Mouse (Mus musculus): Measurements from ENCODE around the gene BC107364. TPM values are rescaled to one million over a fixed set of nuclear protein-coding genes. Genes with fewer than 3 reads are reported as not detected.
"Not testable (repeated sequence)": the region's sequence is repeated elsewhere in the genome, so short reads cannot be mapped to it uniquely, and the experiment has no call there.

The BC107364 gene
- not detected in 2 replicates for polyA plus RNA-seq (2012; rRNA removed)

DNA sequence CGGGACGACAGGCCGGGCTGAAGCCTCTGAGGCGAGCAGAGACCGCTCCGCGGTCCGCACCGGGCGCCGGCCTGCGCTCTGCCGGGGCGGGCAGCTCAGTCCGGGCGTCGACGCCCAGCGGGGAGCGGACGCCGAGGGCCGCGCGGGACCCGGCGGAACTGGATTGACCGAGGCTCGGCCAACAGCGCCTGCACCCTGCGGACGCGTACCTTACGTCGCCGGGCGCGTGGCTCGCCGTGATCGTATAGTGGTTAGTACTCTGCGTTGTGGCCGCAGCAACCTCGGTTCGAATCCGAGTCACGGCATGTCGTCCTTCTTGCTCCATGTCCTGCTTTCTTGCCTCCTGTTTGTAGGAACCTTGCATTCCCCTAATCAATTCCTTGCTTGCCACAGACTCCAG, at the start of gene BC107364:
Gene BC107364 (minus strand): TSS at position 45 of the 400 bp plus-strand sequence.
- DNase-seq (ENCODE audit: low read depth), result not testable (repeated sequence)

DNA sequence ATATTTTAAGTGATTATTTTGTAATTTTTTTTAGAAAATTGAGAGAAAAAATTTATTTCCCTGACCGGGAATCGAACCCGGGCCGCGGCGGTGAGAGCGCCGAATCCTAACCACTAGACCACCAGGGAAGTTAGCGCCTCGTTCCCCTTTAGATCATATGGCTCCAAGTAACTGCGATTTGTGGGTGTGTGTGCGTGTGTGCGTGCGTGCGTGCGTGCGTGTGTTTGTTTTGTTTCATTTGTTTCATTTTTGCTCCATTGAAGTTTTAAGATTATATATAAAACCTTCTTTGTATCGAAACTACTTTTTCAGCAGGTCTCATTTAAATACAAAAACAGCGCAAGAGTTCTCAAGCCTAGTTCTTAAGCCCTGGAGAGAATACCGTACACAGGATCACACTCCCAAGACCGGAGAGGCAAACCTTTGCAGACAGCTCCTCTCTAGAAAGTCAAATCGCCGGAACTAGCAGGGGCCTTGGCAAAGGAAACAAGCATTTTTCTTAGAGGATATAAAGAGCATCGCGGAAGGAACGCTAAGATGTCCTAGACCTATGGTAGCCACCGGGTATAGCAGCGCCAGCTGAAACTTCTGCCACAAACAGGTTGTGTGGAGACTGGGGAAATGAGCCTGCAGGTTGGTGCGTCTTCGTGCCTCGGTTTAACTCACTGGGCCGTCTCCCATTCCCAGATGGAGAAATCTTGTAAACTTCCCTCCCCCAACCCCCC, 49.4 kb upstream of the BC107364 start:
- no peak for DNase-seq (ENCODE audit: low read depth)

DNA sequence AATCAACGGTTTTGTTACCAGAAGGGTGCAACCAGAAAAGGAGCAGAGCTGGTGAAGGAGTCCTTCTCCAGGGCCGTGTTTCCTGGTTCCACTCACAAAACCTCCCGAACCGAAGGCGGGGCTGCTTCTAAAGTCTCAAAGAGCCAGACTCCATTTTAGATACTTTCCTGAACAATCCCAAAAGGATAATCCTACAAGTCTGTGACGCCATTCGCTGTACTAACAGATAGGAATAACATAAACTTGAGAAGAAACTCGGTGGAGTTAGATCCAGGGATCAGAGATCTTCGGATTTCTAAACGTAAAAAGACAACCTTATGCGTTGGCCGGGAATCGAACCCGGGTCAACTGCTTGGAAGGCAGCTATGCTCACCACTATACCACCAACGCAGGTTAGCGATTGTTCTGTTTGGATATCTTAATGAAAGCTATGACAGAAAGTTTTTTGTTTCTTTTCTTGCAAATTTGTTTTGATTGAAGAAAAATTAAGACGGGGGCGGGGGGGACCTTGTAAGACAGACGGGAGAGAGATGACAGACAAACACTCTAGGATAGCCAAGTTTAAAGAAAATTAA, 48.7 kb upstream of the BC107364 start:
- DNase-seq (ENCODE audit: low read depth), result no peak

DNA sequence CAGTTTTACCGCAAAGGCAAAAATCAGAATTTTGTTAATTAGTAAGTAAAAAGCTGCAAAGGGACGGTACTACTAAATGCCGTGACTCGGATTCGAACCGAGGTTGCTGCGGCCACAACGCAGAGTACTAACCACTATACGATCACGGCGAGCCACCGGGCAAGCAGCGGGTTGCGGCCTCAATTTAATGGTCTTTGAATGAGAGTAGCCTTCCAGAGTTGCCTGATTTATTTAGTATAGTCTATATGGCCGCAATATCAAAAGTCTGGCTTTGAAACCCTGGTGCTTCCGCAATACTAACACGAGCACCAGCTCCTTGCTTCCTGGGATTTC, 48.1 kb upstream of the BC107364 start:
- no peak for DNase-seq (ENCODE audit: low read depth)

DNA sequence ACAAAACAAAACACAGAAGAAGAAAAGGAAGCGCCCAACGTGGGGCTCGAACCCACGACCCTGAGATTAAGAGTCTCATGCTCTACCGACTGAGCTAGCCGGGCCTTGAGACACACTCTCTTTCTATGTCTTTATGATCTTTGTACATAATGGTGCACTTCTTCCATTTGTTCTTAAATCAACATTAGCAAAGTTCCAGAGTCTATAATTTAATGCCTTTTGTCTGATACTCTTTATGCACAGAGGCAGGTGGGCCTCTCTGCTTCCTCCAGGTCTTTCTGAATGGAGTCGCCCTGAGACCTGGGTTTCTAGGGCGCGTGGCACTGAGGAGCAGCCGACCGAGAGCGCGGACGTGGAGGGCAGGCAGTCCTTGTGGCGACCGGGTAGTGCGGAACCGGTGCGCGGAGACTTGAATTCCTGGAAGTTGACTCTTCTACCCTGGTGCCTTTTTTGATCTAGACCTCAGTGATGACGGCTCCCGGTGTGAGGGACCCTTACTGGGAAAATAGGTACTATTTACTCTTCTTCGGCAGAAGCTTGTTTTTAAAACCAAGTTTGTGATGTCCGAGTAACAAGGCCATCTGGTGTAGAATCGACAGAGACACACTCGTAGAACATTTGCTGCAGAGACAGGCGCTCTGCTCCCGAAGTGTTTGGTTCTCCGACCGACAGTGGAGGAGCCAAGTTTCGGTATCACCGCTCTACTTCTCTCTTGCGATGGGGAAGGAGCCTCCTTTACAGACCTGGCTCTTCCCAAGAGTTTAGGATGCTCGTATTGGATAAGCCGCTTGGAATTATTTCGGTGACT, 47.6 kb upstream of the BC107364 start:
- no peak for DNase-seq (ENCODE audit: low read depth)

DNA sequence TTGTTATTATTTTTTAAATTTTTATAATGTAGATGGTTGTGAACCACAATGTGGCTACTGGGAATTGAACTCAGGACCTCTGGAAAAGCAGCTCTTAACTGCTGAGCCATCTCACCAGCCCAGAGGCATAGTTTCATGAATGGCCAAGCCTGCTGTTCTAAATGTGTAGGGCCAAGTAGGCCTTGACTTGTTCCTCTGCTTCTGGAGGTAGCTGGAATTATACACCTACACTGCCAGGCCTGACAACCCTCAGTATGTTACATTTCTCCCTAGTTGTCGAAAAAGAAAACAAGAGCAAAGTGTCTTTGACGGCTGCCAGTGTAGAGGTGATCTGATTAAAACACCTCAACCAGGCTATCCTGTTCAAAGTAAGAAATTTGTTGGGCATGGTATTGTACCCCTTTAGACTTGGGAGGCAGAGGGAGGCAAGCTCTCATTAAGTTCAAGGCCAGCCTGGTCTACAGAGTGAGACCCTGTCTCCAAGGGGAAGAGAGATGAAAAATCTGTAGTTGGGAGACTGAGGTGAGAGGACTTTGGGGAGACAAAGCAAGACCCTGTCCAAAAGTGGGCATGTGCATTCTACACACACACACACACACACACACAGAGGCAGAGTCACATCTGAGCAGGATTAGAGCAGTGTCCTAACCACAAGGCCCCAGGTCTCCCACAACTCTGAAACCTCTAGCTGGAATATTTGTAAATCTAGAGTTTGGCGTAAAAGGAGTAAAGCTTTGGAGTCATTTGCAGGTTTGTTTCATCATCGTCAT, 46.6 kb upstream of the BC107364 start:
- DNase-seq (ENCODE audit: low read depth), result no peak

DNA sequence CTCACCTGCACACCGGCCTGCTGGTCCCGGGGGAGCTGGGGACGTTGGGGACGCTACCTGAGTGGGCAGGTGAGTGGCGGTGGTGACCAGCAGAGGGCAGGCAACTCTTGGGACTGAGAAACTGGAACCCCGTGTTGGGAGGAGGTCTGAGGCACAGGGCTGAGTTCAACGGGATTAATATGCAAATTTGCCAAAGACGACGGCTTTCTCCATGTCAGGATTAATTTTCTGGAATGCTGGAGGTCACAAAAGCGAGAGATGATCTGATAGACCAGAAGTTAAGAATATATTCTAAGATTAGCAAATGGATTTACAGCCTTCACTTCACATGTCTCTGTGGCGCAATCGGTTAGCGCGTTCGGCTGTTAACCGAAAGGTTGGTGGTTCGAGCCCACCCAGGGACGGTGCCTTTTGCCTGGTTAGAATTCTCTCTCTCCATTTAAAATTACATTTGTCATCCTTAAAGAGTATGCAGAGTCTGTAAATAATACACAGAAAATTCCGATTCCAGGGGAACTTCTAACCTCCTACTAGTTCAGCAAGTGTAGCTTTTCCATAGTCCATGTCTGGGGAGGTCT, 45.4 kb upstream of the BC107364 start:
- no peak for DNase-seq (ENCODE audit: low read depth)

DNA sequence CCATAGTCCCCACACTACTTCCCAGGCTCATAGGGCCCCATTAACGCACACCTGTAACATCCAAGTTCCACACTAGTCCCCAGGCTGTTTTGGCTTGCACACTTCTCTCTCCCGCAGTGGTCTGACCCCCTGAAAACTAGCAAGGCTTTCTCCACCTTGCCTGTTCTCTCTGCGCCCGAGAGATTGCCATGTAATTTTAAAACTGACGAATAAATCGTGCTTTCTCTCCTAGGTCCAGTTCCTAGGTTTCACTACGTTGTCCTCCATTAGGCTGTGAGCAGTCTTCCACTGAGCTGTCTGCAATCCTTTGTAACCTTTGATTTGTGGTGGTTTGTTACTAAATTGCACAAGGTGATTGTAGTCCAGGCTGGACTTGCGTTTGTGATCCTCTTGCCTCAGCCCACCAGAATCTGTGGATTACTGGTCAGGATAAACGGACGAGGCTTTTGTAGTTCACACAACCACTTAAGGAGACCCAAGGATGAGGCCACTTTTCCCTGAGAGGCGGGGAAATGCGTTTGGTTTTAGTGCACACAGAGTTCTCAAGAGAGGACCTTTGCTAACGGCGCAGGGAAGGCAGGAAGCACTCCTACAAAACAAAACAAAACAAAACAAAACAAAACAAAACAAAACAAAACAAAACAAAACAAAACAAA, 44.6 kb upstream of the BC107364 start:
- not testable (repeated sequence) for DNase-seq (ENCODE audit: low read depth)

DNA sequence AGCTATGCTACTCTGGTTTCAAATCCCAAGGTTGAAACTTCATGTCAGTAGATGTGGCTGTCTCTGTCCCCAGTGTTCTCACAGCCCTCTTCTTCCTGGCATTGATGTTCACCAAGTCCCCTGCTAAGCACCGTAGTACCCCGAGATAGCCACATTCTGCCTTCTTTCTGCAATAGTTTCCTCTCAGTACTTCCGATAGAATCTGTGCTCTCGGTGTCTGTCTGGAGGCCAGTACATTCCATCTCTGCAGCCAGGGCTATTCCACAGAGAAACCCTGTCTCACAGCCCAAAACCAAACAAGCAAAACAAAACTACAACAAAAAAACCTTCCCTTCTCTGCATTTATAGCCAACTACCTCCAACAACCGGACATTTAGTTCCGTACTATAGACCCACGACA, 44.1 kb upstream of the BC107364 start:
- no peak for DNase-seq (ENCODE audit: low read depth)

DNA sequence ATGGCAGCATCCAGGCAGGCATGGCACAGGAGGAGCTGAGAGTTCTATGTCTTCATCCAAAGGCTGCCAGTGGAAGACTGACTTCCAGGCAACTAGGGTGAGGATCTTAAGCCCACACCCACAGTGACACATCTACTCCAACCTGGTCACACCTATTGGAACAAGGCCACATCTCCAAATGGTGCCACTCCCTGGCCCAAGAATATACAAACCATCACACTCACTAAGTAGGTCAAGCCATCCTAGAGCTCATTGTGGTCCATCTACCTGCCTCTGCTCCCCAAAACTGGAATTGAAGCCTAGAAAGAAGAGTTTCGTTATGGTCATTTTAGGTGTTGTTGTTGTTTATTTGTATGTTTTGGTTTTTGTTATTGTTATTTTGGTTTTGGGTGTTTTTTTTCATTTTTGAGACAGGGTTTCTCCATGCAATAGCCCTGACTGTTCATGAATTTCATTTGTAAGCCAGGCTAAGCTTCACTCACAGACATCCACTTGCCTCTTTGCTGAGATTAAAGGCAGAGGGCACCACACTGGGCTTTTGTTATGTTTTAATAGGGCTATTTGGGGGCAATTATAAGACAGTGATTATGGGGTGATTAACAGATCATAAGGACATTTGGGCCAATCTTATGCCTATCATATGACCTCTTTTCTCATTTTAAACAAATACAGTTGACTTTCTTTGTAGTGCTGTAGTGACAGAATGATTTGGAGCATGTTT, 43.5 kb upstream of the BC107364 start:
- no peak for DNase-seq (ENCODE audit: low read depth)

DNA sequence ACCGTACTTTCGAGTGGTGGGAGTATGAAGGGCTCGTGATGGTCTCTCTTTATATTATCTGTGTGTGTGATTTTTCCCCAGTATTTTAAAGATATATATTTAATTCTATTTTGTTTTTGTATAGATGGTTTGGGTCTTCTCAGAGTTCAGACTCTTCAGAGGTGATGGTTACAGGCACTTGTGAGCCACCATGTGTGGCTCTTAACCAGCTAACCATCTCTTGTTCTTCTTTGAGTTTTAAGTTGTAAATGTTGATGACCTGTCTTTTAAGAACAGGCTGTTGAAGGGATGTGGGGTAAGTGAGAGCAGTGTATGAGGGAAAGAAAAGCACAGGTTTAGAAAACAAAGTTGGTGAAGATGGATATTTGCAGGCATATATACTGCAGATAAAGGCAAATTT, 42.8 kb upstream of the BC107364 start:
- no peak for DNase-seq (ENCODE audit: low read depth)

DNA sequence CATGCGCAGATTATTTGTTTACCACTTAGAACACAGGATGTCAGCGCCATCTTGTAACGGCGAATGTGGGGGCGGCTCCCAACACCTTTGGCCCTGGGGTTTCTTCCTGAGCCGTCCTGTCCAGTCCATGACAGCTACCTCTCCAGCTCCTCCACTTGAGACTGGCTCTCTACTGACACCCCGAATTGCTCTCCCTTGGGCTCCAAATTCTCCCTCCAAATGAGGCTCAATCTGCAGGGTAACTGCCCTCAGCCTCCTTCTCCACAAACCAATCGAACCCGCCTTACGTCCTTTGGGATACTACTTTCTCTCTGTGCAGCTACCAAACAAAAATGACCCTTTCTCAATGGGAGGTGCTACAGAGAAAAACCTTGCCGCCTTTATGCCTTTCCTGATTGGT, 42.4 kb upstream of the BC107364 start:
- not testable (repeated sequence) for DNase-seq (ENCODE audit: low read depth)

DNA sequence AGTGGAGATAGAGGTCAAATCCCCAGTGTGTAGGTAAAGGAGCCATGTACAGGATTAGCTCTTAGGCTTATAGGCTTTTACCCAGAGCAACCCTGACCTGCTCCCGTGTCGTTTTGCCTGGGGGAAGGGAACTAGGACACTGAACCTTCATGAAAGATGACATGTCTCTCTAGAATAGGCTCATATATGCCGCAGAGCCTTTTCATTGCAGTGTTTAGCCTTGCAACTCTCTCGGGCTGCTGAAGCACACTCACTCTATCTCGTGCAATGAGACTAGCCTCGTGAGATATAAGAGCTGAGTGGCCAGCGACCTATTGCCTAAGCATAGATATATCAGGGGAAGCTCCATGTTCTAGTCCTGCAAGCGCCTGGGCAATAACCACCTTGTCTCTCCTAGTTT, 37.5 kb upstream of the BC107364 start:
- DNase-seq (ENCODE audit: low read depth), result not testable (repeated sequence)

DNA sequence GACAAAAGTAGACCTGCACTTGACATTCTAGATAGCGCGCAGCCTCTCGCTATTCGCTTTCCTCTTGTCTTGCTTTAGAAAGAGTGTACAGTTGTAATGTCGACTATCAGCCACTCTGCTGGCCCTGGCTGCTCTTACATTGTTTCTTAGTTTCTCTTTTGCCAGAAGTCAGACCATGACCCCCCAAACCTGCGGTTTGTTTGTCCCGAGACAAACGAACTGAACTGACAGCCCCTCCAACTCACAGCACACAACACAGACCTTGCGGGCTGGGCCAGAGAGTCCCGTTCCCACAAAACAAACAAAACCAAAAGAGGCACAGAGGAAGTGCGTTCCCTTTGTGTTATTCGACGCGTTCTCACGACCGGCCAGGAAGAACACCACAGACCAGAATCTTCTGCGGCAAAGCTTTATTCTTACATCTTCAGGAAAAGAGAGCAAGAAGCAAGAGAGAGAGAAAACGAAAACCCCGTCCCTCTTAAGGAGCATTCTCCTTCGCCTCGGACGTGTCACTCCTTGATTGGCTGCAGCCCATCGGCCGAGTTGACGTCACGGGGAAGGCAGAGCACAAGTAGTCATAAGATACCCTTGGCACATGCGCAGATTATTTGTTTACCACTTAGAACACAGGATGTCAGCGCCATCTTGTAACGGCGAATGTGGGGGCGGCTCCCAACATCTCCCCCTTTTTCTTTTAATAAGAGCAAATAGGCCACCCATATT, 37.0 kb upstream of the BC107364 start:
- not testable (repeated sequence) for DNase-seq (ENCODE audit: low read depth)

DNA sequence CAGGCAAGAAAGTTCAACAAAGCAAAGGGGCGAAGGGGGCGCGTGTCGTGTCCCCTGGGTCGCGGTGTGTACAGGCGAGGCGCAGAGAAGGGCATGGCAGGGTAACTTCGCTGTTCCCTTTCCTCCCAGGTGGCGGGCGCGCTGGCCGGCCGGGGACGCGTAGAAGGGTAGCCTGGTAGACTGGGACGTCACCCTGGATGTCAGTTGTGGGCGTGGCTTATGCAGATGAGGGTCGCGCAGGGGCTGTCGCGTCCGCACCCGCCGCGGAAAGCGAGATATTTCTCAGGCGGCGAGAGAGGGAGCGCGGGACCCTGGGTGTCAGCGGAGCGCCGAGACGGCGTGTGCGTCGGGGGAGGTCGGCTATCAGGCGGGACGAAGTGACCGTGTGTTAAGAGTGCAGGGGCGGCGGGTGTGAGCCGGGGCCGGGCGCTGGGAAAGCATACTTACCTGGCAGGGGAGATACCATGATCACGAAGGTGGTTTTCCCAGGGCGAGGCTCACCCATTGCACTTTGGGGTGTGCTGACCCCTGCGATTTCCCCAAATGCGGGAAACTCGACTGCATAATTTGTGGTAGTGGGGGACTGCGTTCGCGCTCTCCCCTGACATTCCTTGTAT, 36.3 kb upstream of the BC107364 start:
- DNase-seq (ENCODE audit: low read depth), result not testable (repeated sequence)

DNA sequence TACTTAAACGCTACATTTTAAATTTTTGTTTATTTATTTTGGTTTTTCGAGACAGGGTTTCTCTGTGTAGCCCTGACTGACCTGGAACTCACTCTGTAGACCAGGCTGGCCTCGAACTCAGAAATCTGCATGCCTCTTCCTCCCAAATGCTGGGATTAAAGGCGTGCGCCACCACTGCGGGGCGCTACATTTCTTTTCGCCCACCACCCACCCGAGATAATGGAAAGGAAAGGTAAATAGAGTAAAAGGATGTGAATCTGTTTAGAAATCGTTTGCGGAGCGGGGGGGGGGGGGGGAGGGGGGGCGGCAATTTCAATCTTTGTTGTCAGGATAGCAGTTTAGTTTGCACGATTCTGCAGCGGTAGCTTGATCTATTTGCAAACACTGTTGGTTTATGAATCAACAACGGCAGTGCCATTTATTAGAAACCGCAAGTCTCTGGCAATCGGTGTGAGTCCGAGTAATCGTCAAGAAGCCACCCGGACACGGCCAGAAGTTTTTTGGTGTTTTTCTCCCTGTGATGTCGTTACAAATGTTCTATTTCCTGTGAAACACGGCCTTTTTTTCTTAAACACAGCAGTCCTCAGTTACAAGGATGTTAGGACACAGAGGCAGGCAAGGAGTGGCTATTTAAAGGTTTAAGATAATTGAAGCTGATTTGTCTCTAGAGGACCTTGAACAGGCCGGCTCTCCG, 35.6 kb upstream of the BC107364 start:
- no peak for DNase-seq (ENCODE audit: low read depth)

DNA sequence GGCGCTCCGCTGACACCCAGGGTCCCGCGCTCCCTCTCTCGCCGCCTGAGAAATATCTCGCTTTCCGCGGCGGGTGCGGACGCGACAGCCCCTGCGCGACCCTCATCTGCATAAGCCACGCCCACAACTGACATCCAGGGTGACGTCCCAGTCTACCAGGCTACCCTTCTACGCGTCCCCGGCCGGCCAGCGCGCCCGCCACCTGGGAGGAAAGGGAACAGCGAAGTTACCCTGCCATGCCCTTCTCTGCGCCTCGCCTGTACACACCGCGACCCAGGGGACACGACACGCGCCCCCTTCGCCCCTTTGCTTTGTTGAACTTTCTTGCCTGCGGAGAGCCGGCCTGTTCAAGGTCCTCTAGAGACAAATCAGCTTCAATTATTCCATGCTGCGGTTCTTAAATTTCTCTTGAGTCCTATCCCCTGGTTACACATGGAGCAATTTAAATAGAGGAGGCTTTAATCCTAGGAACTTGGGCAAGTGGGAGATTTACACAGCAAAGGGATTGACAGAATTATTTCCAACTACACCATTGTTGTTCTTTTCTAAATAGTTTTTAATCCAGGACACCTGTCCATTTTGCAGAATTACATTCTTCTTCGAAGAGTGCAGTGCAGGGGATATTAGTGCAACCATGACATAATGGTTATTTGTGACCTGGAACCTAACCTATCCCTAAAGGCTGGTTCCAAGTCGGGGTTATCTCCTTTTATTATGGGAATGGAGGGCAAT, 34.9 kb upstream of the BC107364 start:
- DNase-seq (ENCODE audit: low read depth), result not testable (repeated sequence)
